Mouse (Mus musculus) adrenal gland, postnatal 36 days (tissue): ENCODE data around the gene Pgs1. TPM values are rescaled to one million over a fixed set of nuclear protein-coding genes. Genes with fewer than 3 reads are reported as not detected.

Source experiments
- DNase-seq, 2 experiments: peaks; one replicate each; pipeline ENCODE4 v3.0.0; 2021; ENCODE audit warnings: mixed read lengths in 1 of 2
- long read RNA-seq, 2 experiments: library from polyadenylated mRNA; stranded (forward); transcript quantifications; one replicate each; pipeline ENCODE4 v2.0.0; 2021; ENCODE audit warnings: borderline sequencing depth in 2 of 2
- total RNA-seq, 2 experiments: library from RNA; stranded (reverse); gene quantifications; 2 replicates each; pipeline ENCODE4 v1.2.3; 2021

Gene Pgs1
- total RNA-seq = 10 to 100 TPM; 54.7 to 58.7 TPM
- long read RNA-seq, experiment 1, transcript Pgs1-201 (10 exons, 2,197 nt) = minor isoform, 10 of 318 reads
- long read RNA-seq, experiment 1, transcript Pgs1-203 (10 exons, 2,863 nt) = major isoform, 246 of 318 reads
- long read RNA-seq, experiment 1, partial matches to known transcripts = 34 of 318 reads
- long read RNA-seq, experiment 1, other reads (novel, unspliced or antisense) = 27 of 318 reads
- long read RNA-seq, experiment 2, transcript Pgs1-203 (10 exons, 2,863 nt) = major isoform, 58 of 69 reads
- long read RNA-seq, experiment 2, partial matches to known transcripts = 0 of 69 reads
- long read RNA-seq, experiment 2, other reads (novel, unspliced or antisense) = 8 of 69 reads

- DNase-seq = peak; percentile 94 to 96
Observed at GRCm38 (mm10) chr11:117986126-117987031, at the start of gene Pgs1. Gene Pgs1, plus strand, starts transcription at chr11:117986292.

DNA sequence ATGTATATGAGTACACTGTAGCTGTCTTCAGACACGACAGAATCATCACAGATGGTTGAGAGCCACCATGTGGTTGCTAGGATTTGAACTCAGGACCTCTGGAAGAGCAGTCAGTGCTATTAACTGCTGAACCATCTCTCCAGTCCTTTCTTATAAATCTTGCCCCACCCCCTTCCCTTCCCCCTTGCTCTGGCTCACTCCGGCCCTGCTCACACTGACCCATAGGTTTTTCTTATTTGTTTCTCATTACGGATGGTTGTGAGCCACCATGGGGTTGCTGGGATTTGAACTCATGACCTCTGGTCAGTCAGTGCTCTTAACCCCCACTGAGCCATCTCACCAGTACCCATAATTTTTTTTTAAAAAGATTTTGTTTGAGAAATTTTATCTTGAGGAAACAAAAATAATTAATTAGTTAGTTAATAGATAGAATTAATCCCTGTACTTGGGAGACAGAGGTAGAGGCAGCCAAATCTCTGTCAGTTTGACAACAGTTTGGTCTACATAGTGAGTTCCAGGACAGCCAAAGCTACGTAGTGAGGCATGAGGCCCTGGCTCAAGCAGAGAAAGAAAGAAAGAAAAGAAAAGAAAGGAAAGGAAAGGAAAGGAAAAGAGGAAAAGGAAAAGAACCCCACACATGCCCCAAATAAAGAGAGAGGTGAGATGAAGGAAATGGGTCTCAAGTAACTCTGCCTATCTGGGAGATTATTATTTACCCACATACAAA, 46.9 kb upstream of the Pgs1 start:
- no peak for DNase-seq

DNA sequence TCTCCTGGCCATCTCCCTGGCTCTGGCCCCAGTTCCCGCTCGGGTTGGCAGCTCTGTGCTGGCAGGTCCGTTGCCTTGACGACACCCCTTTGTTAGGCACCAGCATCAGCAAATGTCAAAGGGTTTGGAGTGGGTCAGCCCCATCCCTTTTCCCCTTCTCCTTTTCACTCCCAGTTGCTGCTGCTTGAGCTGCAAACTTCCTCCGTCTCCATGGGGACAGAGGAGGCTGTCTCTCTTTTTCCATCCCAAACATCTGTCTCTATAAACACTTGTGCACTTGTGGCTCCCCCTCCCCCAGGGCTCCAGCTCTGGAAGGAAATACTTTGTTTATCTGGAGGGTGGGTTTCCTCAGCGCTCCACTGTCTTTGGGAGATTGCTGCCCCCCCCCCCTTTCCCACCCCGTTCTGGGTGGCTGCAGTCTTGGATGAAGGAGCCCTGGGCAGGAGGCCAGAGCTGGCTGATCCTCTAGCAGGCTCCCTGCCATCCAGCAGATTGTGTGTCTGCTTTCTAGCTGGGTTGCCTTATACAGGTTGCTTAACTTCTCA, 46.3 kb upstream of the Pgs1 start:
- peak; percentile 67 to 82 for DNase-seq

DNA sequence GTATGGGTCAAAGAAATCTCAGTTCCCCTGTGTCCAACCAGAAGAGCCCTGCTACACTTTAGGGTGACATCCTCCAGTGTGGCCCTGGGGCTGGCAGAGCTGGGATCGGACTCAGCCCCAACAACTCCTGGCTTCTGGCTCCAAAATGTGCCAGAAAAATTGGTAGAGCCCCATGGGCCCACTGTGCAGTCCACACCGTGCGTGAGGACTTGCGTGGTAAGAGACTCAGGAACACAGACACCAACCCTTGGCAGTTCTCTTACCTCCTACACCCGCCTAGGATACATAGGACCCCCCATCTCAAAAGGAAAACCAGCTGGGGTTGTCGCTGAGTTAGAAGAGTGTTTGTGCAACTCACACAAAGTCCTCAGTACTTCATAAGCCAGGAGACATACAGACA, 45.2 kb upstream of the Pgs1 start:
- no peak for DNase-seq

DNA sequence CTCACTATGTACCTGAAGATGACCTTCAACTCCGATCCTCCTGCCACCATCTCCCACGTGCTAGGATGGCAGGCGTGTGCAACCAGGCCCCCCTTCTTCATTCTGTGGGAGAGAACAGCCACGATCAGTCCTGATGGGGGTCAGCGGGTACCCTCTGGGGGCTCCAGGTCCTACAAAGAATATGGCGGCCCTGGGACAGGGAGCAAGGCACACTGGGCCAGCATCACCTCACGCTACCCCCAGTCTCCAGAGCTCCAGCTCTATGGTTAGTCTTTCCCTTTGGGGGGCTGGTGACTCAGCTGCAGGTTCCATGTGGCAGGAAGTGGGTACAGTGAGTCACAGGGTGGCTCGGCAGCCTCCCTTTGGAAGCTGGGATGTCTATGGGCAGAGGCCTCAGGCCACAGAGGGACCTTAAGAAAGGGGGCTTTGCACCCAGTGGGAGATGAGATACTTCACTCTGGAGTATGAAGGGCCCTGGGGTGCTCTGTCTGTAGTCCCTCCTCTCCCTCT, 44.7 kb upstream of the Pgs1 start:
- DNase-seq = no peak

GRCm38 (mm10) chr11:117941848-117942247, 44.2 kb upstream of the Pgs1 start:
- DNase-seq = no peak

DNA sequence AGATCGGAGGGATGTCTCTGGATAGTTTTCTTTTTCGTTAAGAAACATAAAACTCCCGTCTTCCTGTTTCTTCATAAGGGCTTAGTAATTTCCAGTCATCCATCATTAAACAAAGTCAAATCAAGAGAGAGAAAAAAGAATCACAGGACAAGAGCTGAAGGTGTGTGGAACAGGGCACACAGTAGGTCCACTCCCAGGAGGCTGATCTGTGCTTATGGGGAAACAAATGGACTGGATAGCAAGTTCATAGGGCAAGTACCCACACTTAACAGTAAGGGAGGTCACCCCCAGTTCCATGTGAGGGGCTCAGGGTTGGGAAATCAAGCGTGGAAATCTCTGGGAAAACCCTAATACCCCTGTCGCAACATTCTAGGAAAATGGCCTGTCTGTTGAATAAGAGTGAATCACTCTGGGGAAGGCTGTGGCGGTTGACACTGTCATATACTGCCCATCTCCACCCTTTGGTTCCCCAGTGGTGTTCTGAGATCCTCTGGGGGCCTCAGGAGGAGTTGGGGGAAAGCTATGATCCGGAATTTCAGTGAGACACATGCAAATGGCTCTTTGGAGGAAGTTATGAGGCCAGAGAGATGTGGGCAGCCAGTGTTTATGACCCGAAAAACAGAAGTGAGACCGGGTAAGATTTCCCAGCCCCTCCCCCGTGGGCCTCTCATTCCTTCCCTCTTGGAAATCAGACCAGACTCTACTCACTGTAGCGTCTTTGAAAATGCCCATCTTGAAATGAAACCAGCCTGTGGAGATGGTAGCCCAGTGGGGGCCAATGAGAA, 39.7 kb upstream of the Pgs1 start:
- no peak for DNase-seq

GRCm38 (mm10) chr11:117946996-117947419, 39.1 kb upstream of the Pgs1 start:
- no peak for DNase-seq

- peak; percentile 75 to 81 for DNase-seq
Observed at GRCm38 (mm10) chr11:117949392-117950091, 36.5 kb upstream of the Pgs1 start.

DNA sequence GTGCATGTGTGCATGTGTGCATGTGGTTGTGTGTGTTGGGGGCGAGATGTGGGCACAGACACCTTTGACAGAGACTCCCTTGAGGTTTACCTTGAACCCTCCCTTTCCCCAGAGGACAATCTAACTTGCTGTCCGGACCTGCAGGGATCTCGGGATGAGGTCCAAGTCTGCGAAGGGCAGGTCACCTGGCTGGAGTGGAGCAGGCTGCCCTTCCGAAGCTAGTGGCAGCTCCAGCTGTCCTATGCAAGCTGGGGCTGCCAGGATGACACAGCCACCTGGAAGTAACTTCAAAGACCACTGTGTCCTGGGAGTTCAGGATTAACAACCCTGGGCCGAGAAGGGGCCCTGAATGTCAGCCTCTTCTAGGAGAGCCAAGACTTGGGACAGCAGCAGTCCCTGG, 34.7 kb upstream of the Pgs1 start:
- no peak for DNase-seq

DNA sequence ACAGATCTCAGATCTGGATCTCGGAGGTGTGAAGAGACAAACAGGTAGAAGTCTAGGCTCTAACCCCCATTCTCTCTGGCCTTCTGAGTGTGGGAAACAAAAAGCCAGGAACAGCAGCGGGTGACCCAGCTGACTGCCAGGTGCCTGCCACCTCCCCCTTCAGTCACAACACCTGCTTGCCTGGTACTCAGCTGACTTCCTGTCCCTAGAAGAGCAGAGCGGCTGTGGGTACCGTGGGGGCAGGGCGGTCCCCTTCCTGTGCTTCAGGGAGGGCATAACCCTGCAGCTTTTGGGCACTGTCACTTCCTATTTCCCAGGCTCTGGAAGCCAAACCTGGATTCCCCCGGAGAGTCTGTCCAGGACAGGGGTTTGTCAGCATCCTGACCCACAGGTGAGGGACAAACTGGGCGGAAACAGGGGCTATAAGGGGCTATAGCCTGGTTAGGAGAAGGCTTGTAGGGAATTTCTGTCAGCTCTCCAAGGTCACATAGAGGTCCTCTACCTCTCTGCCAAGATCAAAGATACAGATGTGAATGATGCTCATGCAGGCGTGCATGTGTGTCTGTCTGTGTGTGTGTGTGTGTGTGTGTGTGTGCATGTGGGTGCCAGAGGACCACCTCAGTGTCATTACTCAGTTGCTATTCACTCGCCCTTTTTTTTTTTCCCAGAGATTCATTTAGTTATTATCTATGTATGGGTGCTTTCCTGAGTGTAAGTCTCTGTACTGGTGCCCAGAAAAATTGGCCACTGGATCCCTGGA, 33.7 kb upstream of the Pgs1 start:
- DNase-seq = peak in 1 of 2 experiments; percentile 46

DNA sequence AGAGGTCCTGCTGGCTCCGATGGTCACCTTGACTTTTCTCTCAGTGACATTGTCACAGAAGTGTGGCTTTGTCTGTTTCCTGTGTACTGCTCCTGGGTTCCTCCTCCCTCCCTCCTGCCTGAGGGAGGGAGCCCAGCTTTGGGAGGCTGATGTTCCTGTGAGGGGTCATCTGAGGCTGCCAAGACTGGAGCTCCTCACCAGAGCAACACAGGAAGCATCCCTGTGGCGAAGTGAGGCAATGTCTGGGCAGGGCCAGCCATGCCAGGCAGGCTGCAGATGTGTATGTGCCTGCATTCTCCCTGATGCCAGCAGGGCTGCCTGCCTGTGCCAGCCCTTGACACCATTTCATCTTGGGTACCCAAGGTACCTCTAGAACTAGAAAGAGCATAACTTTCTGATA, 32.0 kb upstream of the Pgs1 start:
- no peak for DNase-seq

GRCm38 (mm10) chr11:117954819-117955218, 31.3 kb upstream of the Pgs1 start:
- no peak for DNase-seq

- DNase-seq = peak; percentile 42 to 52
Observed at GRCm38 (mm10) chr11:117955621-117956020, 30.5 kb upstream of the Pgs1 start.

DNA sequence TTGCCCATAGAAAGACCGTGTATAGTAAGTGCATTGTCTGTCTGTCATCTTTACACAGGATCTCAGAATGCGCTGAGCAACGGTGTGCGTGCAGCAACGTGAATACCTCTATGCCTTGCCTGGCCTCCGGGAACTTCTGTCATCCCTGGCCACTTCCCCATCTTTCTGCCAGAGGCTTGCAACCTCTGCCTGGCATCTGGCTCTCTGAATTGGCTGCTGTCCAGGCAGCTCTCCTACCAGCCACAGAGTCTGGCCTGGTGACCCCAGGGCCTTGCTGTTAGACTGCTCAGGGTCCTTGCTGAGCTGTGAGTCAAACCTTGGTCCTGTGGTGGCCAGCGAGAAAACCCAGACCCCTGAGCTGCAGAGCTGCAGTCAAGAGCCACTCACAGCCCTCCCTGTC, 27.9 kb upstream of the Pgs1 start:
- DNase-seq = peak; percentile 81 to 89

GRCm38 (mm10) chr11:117959166-117959565, 26.9 kb upstream of the Pgs1 start:
- peak; percentile 46 to 73 for DNase-seq

DNA sequence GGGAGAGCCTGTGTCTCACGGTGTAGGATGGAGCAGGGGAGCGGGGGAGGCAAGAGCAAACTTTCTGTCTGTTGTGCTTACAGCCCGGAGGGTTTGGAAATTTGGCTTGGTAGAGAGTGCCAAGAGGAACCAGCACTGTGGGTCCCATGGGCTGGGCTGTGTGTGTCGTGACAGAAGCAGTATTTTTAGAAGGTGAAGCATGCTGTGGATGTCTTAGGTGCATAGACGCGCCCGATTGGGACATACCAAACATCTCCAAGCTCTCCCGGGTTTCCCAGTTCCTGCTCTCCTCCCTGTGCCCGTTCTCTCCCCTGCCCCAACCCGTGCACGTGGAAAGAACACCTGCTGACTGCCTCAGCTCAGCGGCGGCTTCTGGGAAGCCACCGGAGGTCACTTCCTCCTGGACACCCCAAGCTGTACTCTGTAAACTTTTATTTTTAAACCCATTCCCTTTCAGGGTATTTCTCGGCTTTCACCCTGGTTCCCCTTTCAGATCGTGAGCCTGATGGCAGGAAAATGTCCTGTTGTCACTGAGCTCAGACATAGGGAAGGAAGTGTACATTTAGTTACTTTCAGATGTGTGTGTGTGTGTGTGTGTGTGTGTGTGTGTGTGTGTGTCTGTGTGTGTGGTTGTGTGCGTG, 26.2 kb upstream of the Pgs1 start:
- DNase-seq = no peak

GRCm38 (mm10) chr11:117960601-117961000, 25.5 kb upstream of the Pgs1 start:
- DNase-seq = no peak
